Mouse (Mus musculus) myocyte (in vitro differentiated cells): ENCODE results near the gene Syn3. TPM values are rescaled to one million over a fixed set of nuclear protein-coding genes. Genes with fewer than 3 reads are reported as not detected.
A peak's percentile ranks its signal among the peaks of the same experiment; 100 is the strongest.

Experiments
- H3K27me3 ChIP-seq: one replicate; pipeline ENCODE4 v1.6.1; 2011; ENCODE audit not compliant: control insufficient read depth, insufficient read depth, insufficient read length
- H3K36me3 ChIP-seq: one replicate; pipeline ENCODE4 v1.6.1; 2011; ENCODE audit not compliant: control insufficient read depth, insufficient read depth
- H3K4me2 ChIP-seq: one replicate; pipeline ENCODE4 v1.6.1; 2011; ENCODE audit warnings: low read depth, control low read depth
- H3K4me3 ChIP-seq: one replicate; pipeline ENCODE4 v1.5.1; 2011; ENCODE audit warnings: mild to moderate bottlenecking, control low read depth, moderate library complexity
- H3K79me2 ChIP-seq: one replicate; pipeline ENCODE4 v1.6.1; 2011; ENCODE audit not compliant: control insufficient read depth, insufficient read depth
- H3ac ChIP-seq: one replicate; pipeline ENCODE4 v1.6.1; 2011; ENCODE audit not compliant: control insufficient read depth, insufficient read length
- CEBPB ChIP-seq: IDR thresholded peaks from 2 replicates; pipeline ENCODE4 v1.6.1; 2011; ENCODE audit warnings: mild to moderate bottlenecking, moderate library complexity; ENCODE audit not compliant: poor library complexity, insufficient read depth, severe bottlenecking
- E2F4 ChIP-seq: IDR thresholded peaks from one replicate; pipeline ENCODE4 v1.6.1; 2011; ENCODE audit warnings: mild to moderate bottlenecking, control low read depth, moderate library complexity; ENCODE audit not compliant: insufficient read depth
- MAX ChIP-seq: IDR thresholded peaks from one replicate; pipeline ENCODE4 v1.6.1; 2011; ENCODE audit warnings: low read depth, mild to moderate bottlenecking, control low read depth
- MYOD1 ChIP-seq, 3 experiments: IDR thresholded peaks; one replicate each; pipeline ENCODE4 v1.6.1; 2011; ENCODE audit warnings: control low read depth in 2 of 3, low read depth in 2 of 3, mild to moderate bottlenecking in 2 of 3, moderate library complexity in 1 of 3; ENCODE audit not compliant: insufficient read length in 2 of 3, control insufficient read depth in 1 of 3
- POLR2A ChIP-seq: IDR thresholded peaks from one replicate; pipeline ENCODE4 v1.6.1; 2011; ENCODE audit warnings: low read depth, mild to moderate bottlenecking, control low read depth, moderate library complexity; ENCODE audit not compliant: insufficient read length
- POLR2AphosphoS2 ChIP-seq: IDR thresholded peaks from one replicate; pipeline ENCODE4 v1.6.1; 2011; ENCODE audit warnings: low read depth, control low read depth; ENCODE audit not compliant: insufficient read length
- REST ChIP-seq: IDR thresholded peaks from one replicate; pipeline ENCODE4 v1.6.1; 2011; ENCODE audit warnings: mild to moderate bottlenecking, control low read depth, moderate library complexity; ENCODE audit not compliant: insufficient read depth, insufficient read length
- SRF ChIP-seq: IDR thresholded peaks from one replicate; pipeline ENCODE4 v1.6.1; 2011; ENCODE audit warnings: low read depth; ENCODE audit not compliant: control insufficient read depth, insufficient read length
- TCF12 ChIP-seq: IDR thresholded peaks from one replicate; pipeline ENCODE4 v1.6.1; 2011; ENCODE audit warnings: mild to moderate bottlenecking, control low read depth; ENCODE audit not compliant: poor library complexity, insufficient read depth, severe bottlenecking
- TCF3 ChIP-seq: IDR thresholded peaks from one replicate; pipeline ENCODE4 v1.6.1; 2011; ENCODE audit warnings: low read depth, control low read depth; ENCODE audit not compliant: insufficient read length
- USF1 ChIP-seq: IDR thresholded peaks from one replicate; pipeline ENCODE4 v1.6.1; 2011; ENCODE audit warnings: low read depth, mild to moderate bottlenecking, control low read depth, moderate library complexity
- polyA plus RNA-seq: library from polyadenylated mRNA; unstranded; fragments of >200 nt; fragmentation: generic; extraction: Trizol; gene quantifications from one replicate; pipeline ENCODE4 v1.2.1, GENCODE M21; 2012; ENCODE audit warnings: missing spikeins

The Syn3 gene
- polyA plus RNA-seq, 1 experiment: 0.08 TPM

DNA sequence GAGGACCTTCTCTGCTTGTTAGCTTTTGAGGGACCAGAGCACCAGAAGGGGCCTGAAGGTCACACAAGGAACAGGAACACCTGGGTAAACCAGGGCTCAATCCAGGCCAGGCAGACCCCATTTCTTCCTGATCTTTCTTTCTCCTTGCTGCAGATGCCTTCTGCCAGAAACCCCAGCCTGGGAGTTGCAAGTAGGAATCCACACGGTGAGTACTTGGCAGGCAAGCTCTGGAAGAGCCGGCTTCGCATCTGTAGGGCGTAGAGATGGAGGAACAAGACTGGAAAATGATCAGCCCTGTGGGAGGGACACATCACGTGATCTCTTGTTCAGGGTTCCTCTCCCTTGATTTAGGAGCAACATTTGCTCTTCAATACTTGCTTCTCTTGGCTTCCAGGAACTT is 310.8 kb downstream of the Syn3 start:
- H3K27me3 ChIP-seq: no peaks in the 10 kb centered on the region
- TF ChIP-seq MAX (no peak), TCF3 (no peak), TCF12 (no peak), POLR2AphosphoS2 (no peak)
- H3K4me3 ChIP-seq: no peak overlapping the region
- H3K4me2 ChIP-seq: no peak overlapping the region
- no peaks in the 10 kb centered on the region for H3K36me3 ChIP-seq
- H3K79me2 ChIP-seq: no peaks in the 10 kb centered on the region
- H3ac ChIP-seq: no peak overlapping the region

DNA sequence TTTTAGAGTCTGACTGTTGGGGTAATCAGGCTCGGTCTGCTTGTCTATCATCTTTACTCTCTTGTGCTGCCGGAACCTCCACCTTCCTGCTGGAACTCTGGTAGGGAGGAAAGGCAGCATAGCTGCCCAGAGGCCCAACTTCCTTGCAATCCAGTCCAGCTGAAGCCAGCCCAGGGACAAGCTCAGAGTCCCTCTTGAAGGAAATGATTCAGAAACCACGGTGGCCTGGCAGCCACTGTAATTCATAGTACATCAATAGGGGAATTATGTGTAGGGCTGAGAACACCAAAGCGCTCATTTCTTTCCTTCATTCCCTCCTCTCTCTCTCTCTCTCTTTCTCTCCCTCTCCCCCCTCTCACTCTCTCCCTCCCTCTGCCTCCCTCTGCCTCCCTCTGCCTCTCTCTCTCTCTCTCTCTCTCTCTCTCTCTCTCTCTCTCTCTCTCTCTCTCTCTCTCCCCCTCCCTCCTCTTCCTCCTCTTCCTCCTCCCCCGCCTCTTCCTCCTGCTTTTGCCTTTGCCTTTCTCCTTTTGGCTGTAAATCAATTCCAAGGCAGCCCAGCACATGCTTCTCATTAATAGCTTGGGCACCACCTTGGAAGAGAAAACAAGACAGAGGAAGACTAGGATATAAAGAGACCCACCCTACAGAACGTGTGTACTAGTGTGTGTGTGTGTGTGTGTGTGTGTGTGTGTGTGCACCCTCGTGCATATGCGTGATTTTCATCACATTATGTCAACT is 315.4 kb downstream of the Syn3 start:
- Histone ChIP-seq H3K4me3 (no peak overlapping the region), H3K27me3 (no peaks in the 10 kb centered on the region), H3K4me2 (peak overlapping the region; percentile 32), H3K36me3 (no peaks in the 10 kb centered on the region), H3K79me2 (no peaks in the 10 kb centered on the region), H3ac (no peak overlapping the region)
- no peak for TF ChIP-seq MAX
- no peak for TF ChIP-seq CEBPB

DNA sequence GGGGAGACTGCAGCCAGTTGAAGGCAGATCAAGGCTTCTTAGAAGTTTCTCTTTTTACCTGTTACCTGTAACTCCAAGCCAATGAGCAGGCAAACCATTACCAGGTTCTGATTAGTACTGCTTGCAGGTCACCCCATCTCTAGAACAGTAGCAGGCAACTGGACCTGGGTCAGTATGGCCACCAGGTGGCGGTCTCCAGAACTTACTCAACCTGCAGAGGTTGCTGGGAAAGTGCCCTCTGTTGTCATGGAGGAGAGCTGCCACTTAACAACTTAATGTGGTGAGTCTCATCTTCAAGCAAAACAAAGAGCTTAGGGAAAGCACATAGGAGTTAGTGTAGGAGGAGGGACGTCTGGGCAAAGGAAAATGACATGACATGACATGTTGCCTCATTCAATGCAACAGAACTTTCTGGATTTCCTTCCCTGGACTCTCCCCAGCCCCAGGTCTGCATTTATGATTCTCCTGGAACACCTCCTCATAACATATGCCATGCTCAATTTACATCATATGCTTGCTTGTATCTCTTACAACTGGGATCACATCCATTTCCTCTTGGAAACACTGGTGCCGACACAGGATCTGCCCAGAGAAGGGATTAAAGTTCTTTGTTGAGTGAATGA is 316.4 kb downstream of the Syn3 start:
- no peak overlapping the region for H3ac ChIP-seq
- no peaks in the 10 kb centered on the region for H3K36me3 ChIP-seq
- no peak for TF ChIP-seq SRF
- TF ChIP-seq POLR2A: no peak
- TF ChIP-seq MYOD1 (IDR thresholded peaks at IDR 0.05; ENCODE audit: control insufficient read depth in 1 of 3, insufficient read length in 2 of 3, low read depth in 2 of 3): no peak
- no peak for TF ChIP-seq MAX
- no peak for TF ChIP-seq REST
- no peak for TF ChIP-seq USF1
- no peak for TF ChIP-seq E2F4
- no peaks in the 10 kb centered on the region for H3K79me2 ChIP-seq
- no peak overlapping the region for H3K4me2 ChIP-seq
- H3K4me3 ChIP-seq: no peak overlapping the region
- H3K27me3 ChIP-seq: no peaks in the 10 kb centered on the region

DNA sequence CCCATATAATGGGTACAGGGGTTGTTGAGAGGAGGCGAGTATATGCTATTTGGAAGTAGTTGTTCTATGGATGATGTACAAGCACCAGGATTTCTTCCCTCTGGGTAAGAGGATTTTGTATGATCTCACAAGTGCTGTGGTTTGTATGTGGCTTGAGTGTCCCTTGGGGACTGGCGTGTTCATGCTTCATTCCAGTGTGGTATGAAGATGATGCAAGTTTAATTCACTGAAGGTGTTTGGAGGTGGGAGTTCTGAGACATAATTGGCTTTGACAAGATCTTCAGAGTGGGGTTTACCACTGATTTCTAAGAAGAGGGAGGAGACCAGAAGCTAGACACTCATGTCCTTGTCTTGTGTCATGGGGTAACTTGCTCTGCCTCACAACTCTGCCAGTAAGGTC is 322.3 kb downstream of the Syn3 start:
- no peaks in the 10 kb centered on the region for H3K79me2 ChIP-seq
- no peak overlapping the region for H3K4me2 ChIP-seq
- no peaks in the 10 kb centered on the region for H3K36me3 ChIP-seq
- no peak overlapping the region for H3ac ChIP-seq
- no peak overlapping the region for H3K4me3 ChIP-seq
- TF ChIP-seq CEBPB (peak; percentile 70), MAX (no peak)
- H3K27me3 ChIP-seq: no peaks in the 10 kb centered on the region

DNA sequence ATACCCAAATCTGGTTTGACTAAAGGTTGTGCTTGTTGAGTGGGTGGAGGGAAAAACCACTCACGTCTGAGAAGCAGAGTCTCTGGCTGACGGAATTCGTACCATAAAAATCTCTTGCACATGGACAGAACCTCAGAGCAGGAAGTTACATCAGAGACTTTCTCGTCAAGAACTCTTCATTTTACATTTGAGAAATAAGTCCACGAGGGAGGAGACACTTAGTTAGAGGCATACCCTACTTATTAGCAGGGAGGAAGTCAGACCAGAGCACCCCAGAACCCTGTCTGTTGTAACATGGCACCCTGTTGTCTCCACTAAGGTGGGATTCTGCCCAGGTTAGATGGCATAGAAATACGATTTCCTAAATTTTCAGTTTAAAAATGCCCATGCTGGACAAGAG is 324.7 kb downstream of the Syn3 start:
- Histone ChIP-seq H3ac (no peak overlapping the region), H3K4me2 (peak overlapping the region; percentile 18), H3K27me3 (no peaks in the 10 kb centered on the region), H3K4me3 (no peak overlapping the region), H3K36me3 (no peaks in the 10 kb centered on the region), H3K79me2 (no peaks in the 10 kb centered on the region)
- TF ChIP-seq SRF (no peak), POLR2AphosphoS2 (no peak), REST (no peak)

DNA sequence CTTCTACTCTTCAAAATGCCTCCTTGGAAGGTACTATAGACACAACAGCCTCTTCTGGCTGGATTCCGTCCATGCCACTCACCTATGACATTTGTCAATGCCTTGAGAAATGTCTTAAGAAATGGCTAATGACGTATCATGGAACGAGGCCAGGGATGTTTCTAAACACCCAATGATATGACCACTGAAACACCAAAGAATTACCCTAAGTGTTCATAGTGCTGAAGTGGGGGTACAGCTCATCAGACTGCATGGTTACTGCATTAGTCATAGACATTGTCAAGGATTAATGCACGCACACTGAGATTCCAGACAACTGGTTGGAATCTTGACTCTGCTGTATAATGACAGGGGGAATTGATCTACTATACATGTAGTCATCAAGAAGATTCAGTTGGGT is 325.4 kb downstream of the Syn3 start:
- H3K4me3 ChIP-seq: no peak overlapping the region
- no peak overlapping the region for H3ac ChIP-seq
- TF ChIP-seq CEBPB (peak; percentile 19; the same call in 1 of the 2 replicates), POLR2A (no peak), SRF (no peak)
- peak overlapping the region; percentile 18 for H3K4me2 ChIP-seq
- no peaks in the 10 kb centered on the region for H3K27me3 ChIP-seq
- H3K36me3 ChIP-seq: no peaks in the 10 kb centered on the region
- H3K79me2 ChIP-seq: no peaks in the 10 kb centered on the region
